Mouse (Mus musculus) kidney, embryonic 15.5 days (tissue): Measurements from ENCODE around the gene Tcf25. TPM values are rescaled to one million over a fixed set of nuclear protein-coding genes. Genes with fewer than 3 reads are reported as not detected.

Experiments used
- ATAC-seq: fragments of 200-750 bp; cut with Nextera tagmentation; replicated peaks from 2 replicates; pipeline ENCODE4 v1.8.0; 2017; ENCODE audit warnings: moderate TSS enrichment; ENCODE audit not compliant: low FRiP score
- H3K27ac ChIP-seq: fragments of 300-500 bp; sonication (generic); 2 replicates; pipeline ENCODE4 v1.5.1; 2015; ENCODE audit warnings: mild to moderate bottlenecking, inconsistent platforms
- H3K27me3 ChIP-seq: fragments of 300-500 bp; sonication (generic); 2 replicates; pipeline ENCODE4 v1.6.1; 2015; ENCODE audit warnings: inconsistent platforms
- H3K36me3 ChIP-seq: fragments of 300-500 bp; sonication (generic); 2 replicates; pipeline ENCODE4 v1.6.1; 2015; ENCODE audit warnings: inconsistent platforms
- H3K4me1 ChIP-seq: fragments of 300-500 bp; sonication (generic); 2 replicates; pipeline ENCODE4 v1.6.1; 2015; ENCODE audit warnings: inconsistent platforms
- H3K4me2 ChIP-seq: fragments of 300-500 bp; sonication (generic); 2 replicates; pipeline ENCODE4 v1.6.1; 2015; ENCODE audit warnings: moderate library complexity, mild to moderate bottlenecking, inconsistent platforms
- H3K4me3 ChIP-seq: fragments of 300-500 bp; sonication (generic); replicated peaks from 2 replicates; pipeline ENCODE4 v1.5.1; 2015; ENCODE audit warnings: mild to moderate bottlenecking, inconsistent platforms
- H3K9ac ChIP-seq: fragments of 300-500 bp; sonication (generic); 2 replicates; pipeline ENCODE4 v1.6.1; 2015; ENCODE audit warnings: mild to moderate bottlenecking, inconsistent platforms
- H3K9me3 ChIP-seq: fragments of 300-500 bp; sonication (generic); replicated peaks from 2 replicates; pipeline ENCODE4 v1.6.1; 2016; ENCODE audit warnings: inconsistent platforms
- WGBS: fragments of 180-500 bp; shearing (Covaris S2); methylation state at CpG from one replicate; pipeline ENCODE4 v1.1.7; 2015; ENCODE audit warnings: mixed read lengths; 5-methylcytosine and 5-hydroxymethylcytosine counted together
- polyA plus RNA-seq: library from polyadenylated mRNA; unstranded; fragments of >200 nt; fragmentation: Nextera tagmentation; extraction: Ambion mirVana; gene quantifications from 2 replicates; pipeline ENCODE4 v1.2.1, GENCODE M21; 2015

Tcf25 gene
- polyA plus RNA-seq, 1 experiment from 2014 or later = 157 TPM

- Histone ChIP-seq H3K9me3 (no peaks in the 10 kb centered on the region), H3K9ac (no peak overlapping the region), H3K4me2 (no peak overlapping the region), H3K4me3 (no peak overlapping the region), H3K27me3 (peaks cover 21% of the 10 kb centered on the region), H3K27ac (no peak overlapping the region), H3K36me3 (no peaks in the 10 kb centered on the region), H3K4me1 (peaks cover 27% of the 10 kb centered on the region)
- no peak for ATAC-seq
- WGBS = 81% methylated on average over 3 of the region's 3 CpGs
These were observed 36.1 kb upstream of the Tcf25 start for GRCm38 (mm10) chr8:123337475-123337874.

GRCm38 (mm10) chr8:123340071-123340470 lies 33.5 kb upstream of the Tcf25 start:
- no peak overlapping the region for H3K4me3 ChIP-seq
- no peak overlapping the region for H3K27ac ChIP-seq
- no peaks in the 10 kb centered on the region for H3K36me3 ChIP-seq
- no peak overlapping the region for H3K9ac ChIP-seq
- no peak for ATAC-seq
- no peak overlapping the region for H3K4me2 ChIP-seq
- WGBS = 94% methylated on average over 4 of the region's 4 CpGs
- no peaks in the 10 kb centered on the region for H3K9me3 ChIP-seq
- peaks cover 36% of the 10 kb centered on the region for H3K4me1 ChIP-seq
- peaks cover 7% of the 10 kb centered on the region; the same call in 1 of the 2 replicates for H3K27me3 ChIP-seq

- Histone ChIP-seq H3K4me2 (no peak overlapping the region), H3K9me3 (no peaks in the 10 kb centered on the region), H3K4me3 (no peak overlapping the region), H3K27ac (0 out of 2 replicates have a peak overlapping the region, but pooled peaks have one; percentile 3), H3K36me3 (no peaks in the 10 kb centered on the region), H3K4me1 (peaks cover 48% of the 10 kb centered on the region), H3K27me3 (no peaks in the 10 kb centered on the region), H3K9ac (no peak overlapping the region)
- WGBS = 77% methylated on average over 27 of the region's 27 CpGs
- ATAC-seq = no peak
These were observed 32.2 kb upstream of the Tcf25 start for GRCm38 (mm10) chr8:123341040-123342015.

GRCm38 (mm10) chr8:123342253-123342652 lies 31.3 kb upstream of the Tcf25 start:
- Histone ChIP-seq H3K4me3 (no peak overlapping the region), H3K27me3 (no peaks in the 10 kb centered on the region), H3K4me2 (no peak overlapping the region), H3K9ac (no peak overlapping the region), H3K36me3 (no peaks in the 10 kb centered on the region), H3K27ac (peak overlapping the region; percentile 20; the same call in 1 of the 2 replicates), H3K4me1 (peaks cover 58% of the 10 kb centered on the region), H3K9me3 (no peaks in the 10 kb centered on the region)
- no peak for ATAC-seq
- WGBS = 69% methylated on average over 8 of the region's 8 CpGs

GRCm38 (mm10) chr8:123342911-123343310 lies 30.6 kb upstream of the Tcf25 start:
- WGBS = 61% methylated on average over 7 of the region's 7 CpGs

GRCm38 (mm10) chr8:123343422-123343821 lies 30.1 kb upstream of the Tcf25 start:
- Histone ChIP-seq H3K27ac (peak overlapping the region; percentile 42), H3K4me1 (peaks cover 69% of the 10 kb centered on the region), H3K9ac (no peak overlapping the region), H3K4me3 (no peak overlapping the region), H3K9me3 (no peaks in the 10 kb centered on the region), H3K27me3 (no peaks in the 10 kb centered on the region), H3K36me3 (no peaks in the 10 kb centered on the region), H3K4me2 (no peak overlapping the region)
- ATAC-seq = peak; percentile 19; the same call in 1 of the 2 replicates
- 59% methylated on average over 12 of the region's 12 CpGs for WGBS

More at GRCm38 (mm10) chr8:123342911-123343310, 30.6 kb upstream of the Tcf25 start:
- no peak for ATAC-seq
- peak overlapping the region; percentile 24 for H3K27ac ChIP-seq
- no peak overlapping the region for H3K4me3 ChIP-seq
- H3K9me3 ChIP-seq = no peaks in the 10 kb centered on the region
- no peak overlapping the region for H3K9ac ChIP-seq
- no peaks in the 10 kb centered on the region for H3K36me3 ChIP-seq
- peaks cover 64% of the 10 kb centered on the region for H3K4me1 ChIP-seq
- H3K27me3 ChIP-seq = no peaks in the 10 kb centered on the region
- H3K4me2 ChIP-seq = no peak overlapping the region

GRCm38 (mm10) chr8:123345135-123345534 lies 28.4 kb upstream of the Tcf25 start:
- no peak overlapping the region for H3K9ac ChIP-seq
- ATAC-seq = no peak
- H3K27ac ChIP-seq = no peak overlapping the region
- WGBS = 62% methylated on average over 8 of the region's 8 CpGs
- no peaks in the 10 kb centered on the region for H3K36me3 ChIP-seq
- H3K4me3 ChIP-seq = no peak overlapping the region
- no peak overlapping the region for H3K4me2 ChIP-seq
- peaks cover 86% of the 10 kb centered on the region for H3K4me1 ChIP-seq
- H3K9me3 ChIP-seq = no peaks in the 10 kb centered on the region
- H3K27me3 ChIP-seq = no peaks in the 10 kb centered on the region

- ATAC-seq = no peak
- Histone ChIP-seq H3K4me3 (no peak overlapping the region), H3K9me3 (no peaks in the 10 kb centered on the region), H3K9ac (no peak overlapping the region), H3K36me3 (no peaks in the 10 kb centered on the region), H3K4me2 (no peak overlapping the region), H3K4me1 (peaks cover 90% of the 10 kb centered on the region), H3K27ac (peak overlapping the region; percentile 6; the same call in 1 of the 2 replicates), H3K27me3 (no peaks in the 10 kb centered on the region)
- 84% methylated on average over 6 of the region's 6 CpGs for WGBS
These were observed 27.7 kb upstream of the Tcf25 start for GRCm38 (mm10) chr8:123345856-123346255.

GRCm38 (mm10) chr8:123347293-123347692 lies 26.3 kb upstream of the Tcf25 start:
- no peaks in the 10 kb centered on the region for H3K36me3 ChIP-seq
- H3K27me3 ChIP-seq = no peaks in the 10 kb centered on the region
- H3K27ac ChIP-seq = peak overlapping the region; percentile 94
- 43% methylated on average over 2 of the region's 2 CpGs for WGBS
- no peaks in the 10 kb centered on the region for H3K9me3 ChIP-seq
- H3K4me3 ChIP-seq = no peak overlapping the region
- H3K4me1 ChIP-seq = peaks cover 85% of the 10 kb centered on the region
- H3K4me2 ChIP-seq = no peak overlapping the region
- no peak overlapping the region for H3K9ac ChIP-seq
- no peak for ATAC-seq

- Histone ChIP-seq H3K27me3 (no peaks in the 10 kb centered on the region), H3K36me3 (no peaks in the 10 kb centered on the region), H3K9me3 (no peaks in the 10 kb centered on the region), H3K9ac (no peak overlapping the region), H3K27ac (peak overlapping the region; percentile 94), H3K4me3 (no peak overlapping the region), H3K4me1 (peaks cover 84% of the 10 kb centered on the region), H3K4me2 (peak overlapping the region; percentile 25)
- 16% methylated on average over 9 of the region's 9 CpGs for WGBS
- peak; percentile 71 for ATAC-seq
These were observed 25.2 kb upstream of the Tcf25 start for GRCm38 (mm10) chr8:123348237-123348843.

GRCm38 (mm10) chr8:123349073-123349472 lies 24.5 kb upstream of the Tcf25 start:
- no peaks in the 10 kb centered on the region for H3K9me3 ChIP-seq
- no peak overlapping the region for H3K9ac ChIP-seq
- WGBS = 49% methylated on average over 4 of the region's 4 CpGs
- peak overlapping the region; percentile 25; the same call in 1 of the 2 replicates for H3K4me2 ChIP-seq
- peak overlapping the region; percentile 94 for H3K27ac ChIP-seq
- peak; percentile 80 for ATAC-seq
- no peaks in the 10 kb centered on the region for H3K36me3 ChIP-seq
- H3K4me3 ChIP-seq = no peak overlapping the region
- peaks cover 84% of the 10 kb centered on the region for H3K4me1 ChIP-seq
- H3K27me3 ChIP-seq = peaks cover 3% of the 10 kb centered on the region; the same call in 1 of the 2 replicates

- H3K27me3 ChIP-seq = peaks cover 4% of the 10 kb centered on the region; the same call in 1 of the 2 replicates
- WGBS = 82% methylated on average over 12 of the region's 12 CpGs
- H3K9ac ChIP-seq = no peak overlapping the region
- no peak overlapping the region for H3K4me3 ChIP-seq
- no peaks in the 10 kb centered on the region for H3K9me3 ChIP-seq
- ATAC-seq = no peak
- H3K36me3 ChIP-seq = no peaks in the 10 kb centered on the region
- H3K4me1 ChIP-seq = peaks cover 55% of the 10 kb centered on the region
- no peak overlapping the region for H3K27ac ChIP-seq
- H3K4me2 ChIP-seq = no peak overlapping the region
These were observed 21.4 kb upstream of the Tcf25 start for GRCm38 (mm10) chr8:123352118-123352517.
